Mouse (Mus musculus): ENCODE results near the gene Megf9. TPM values are rescaled to one million over a fixed set of nuclear protein-coding genes. Genes with fewer than 3 reads are reported as not detected.

The Megf9 gene
- polyA plus RNA-seq, 1 experiment from 2014 or later: 28.2 TPM

DNA sequence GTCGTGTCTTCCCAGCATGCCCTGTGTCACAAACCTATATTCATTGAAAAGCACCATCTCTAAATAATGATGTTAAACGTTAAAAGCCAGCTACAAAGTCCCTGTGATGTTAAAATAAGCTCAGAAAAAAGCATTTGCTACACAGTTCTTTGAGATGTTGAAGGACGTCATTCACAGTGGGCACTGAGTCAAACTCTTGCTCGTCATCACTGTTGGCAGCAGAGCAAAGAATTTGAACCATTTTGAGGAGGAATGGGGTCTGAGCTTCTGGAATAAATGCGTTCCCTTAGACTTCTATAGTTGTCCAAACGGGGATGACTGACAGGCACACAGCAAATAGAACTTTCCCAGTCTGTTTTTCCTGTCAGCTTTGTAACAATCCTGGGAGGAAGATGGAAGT lies 5.9 kb upstream of the Megf9 start:
- no peak overlapping the region for H3K4me2 ChIP-seq
- H3K36me3 ChIP-seq (ENCODE audit: poor library complexity, severe bottlenecking): no peaks in the 10 kb centered on the region
- no peak overlapping the region for H3K9ac ChIP-seq
- no peak overlapping the region for H3K27ac ChIP-seq
- 63% methylated on average over 6 of the region's 6 CpGs for WGBS
- H3K4me1 ChIP-seq: peaks cover 12% of the 10 kb centered on the region
- H3K9me3 ChIP-seq (replicated peaks): no peaks in the 10 kb centered on the region
- H3K4me3 ChIP-seq: no peak overlapping the region
- ATAC-seq: no peak
- H3K27me3 ChIP-seq: no peaks in the 10 kb centered on the region; the same call in 1 of the 2 replicates

DNA sequence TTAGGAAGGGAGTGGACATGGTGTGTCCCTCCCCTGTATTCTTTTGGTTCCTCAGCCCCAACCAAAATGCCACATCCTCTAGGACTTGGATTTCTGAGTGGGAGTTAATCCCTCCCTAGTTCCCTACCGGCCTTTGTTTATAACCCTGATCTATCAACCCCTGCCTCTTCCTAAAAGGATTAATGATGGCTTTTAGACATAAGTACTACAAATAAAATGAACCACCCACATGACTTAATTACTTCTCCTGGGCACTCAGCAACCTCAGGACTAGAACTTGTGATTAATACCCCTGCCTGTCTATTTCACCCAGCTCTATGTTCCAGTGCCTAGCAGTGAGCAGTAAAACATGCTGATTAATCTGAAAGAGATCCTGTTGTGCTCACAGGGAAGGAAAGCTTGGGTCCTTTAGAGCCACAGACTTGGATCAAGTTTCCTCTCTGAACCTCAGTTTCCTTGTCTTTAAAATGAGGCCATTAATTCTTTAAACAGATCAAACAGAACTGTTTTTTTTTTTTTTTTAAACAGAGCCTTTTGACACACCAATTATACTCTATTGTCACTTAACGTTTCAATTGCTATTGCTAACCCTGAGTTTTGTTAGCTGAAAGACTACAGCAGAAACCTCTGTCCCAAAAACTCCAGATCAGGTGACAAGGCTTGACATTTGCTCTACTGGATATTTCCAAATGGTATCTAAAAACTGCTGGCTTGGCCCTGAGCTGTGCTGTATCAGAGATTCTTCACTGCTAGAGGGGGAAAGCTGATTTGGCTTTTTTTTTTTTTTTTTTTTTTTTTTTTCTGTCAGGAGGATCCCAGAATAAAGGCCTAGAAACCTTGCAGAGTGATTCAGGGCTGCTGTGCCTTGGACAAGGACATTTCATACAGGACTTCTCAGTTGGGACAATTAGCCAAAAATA lies 2.1 kb upstream of the Megf9 start:
- Histone ChIP-seq H3K36me3 (ENCODE audit: poor library complexity, severe bottlenecking) (no peaks in the 10 kb centered on the region), H3K27me3 (no peaks in the 10 kb centered on the region; the same call in 1 of the 2 replicates), H3K4me2 (no peak overlapping the region), H3K4me3 (no peak overlapping the region), H3K27ac (peak overlapping the region; percentile 33), H3K4me1 (peaks cover 33% of the 10 kb centered on the region), H3K9me3 (replicated peaks) (no peaks in the 10 kb centered on the region), H3K9ac (no peak overlapping the region)
- no peak for ATAC-seq
- 4% methylated on average over 2 of the region's 2 CpGs for WGBS

DNA sequence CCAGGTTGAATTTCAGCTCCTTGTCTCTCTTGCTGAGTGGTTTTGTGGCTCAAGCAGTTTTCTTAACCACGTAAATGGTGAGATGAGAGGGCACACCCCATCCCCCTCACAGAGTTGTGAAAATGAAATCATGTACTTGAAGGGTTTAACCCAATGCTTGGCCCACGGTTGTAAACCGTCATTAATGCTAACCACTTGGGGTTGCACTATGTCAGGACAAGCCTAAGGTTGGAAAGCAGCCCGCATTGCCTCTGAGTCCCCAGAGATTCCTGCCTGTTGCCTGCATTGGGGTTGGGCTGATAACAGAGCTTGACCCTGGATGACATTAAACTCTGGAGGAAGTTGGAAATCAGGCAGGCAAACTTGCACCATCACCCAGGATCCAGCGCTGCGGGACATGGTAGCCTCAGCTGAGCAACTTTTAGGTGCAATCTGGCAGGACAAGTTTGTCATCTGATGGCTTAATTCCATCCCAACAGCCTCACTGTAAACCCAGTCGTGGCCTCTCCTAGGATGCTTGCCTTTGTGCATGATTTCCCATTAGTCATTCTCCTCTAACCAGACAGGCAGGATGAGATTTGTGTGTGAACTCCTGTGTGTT lies 1.0 kb upstream of the Megf9 start:
- H3K9ac ChIP-seq: peak overlapping the region; percentile 98
- H3K4me2 ChIP-seq: peak overlapping the region; percentile 76
- peak; percentile 5 for ATAC-seq
- peaks cover 42% of the 10 kb centered on the region for H3K4me1 ChIP-seq
- no peaks in the 10 kb centered on the region for H3K9me3 ChIP-seq (replicated peaks)
- H3K4me3 ChIP-seq: peak overlapping the region; percentile 91
- H3K27me3 ChIP-seq: no peaks in the 10 kb centered on the region; the same call in 1 of the 2 replicates
- H3K27ac ChIP-seq: peak overlapping the region; percentile 99
- 19% methylated on average over 7 of the region's 7 CpGs for WGBS
- no peaks in the 10 kb centered on the region for H3K36me3 ChIP-seq (ENCODE audit: poor library complexity, severe bottlenecking)

DNA sequence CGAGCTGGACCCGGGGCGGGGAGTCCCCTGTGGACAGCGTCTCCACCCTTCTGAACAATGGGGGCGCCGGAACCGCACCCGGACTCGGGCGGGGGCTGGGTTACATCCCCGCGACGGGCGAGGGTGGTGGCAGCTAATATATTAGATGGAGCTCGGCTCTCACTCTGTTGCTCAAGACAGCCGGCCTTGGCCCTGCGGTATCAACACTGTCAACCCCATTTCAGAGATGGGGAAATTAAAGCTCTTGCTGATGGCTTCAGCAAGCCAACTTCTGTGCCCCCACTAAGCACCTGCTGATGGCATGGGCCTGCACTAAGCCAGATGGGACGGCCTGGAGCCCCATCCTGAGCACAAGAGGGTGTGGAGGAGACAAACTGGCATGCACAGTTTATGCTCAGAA lies 494 bp upstream of the Megf9 start:
- H3K4me3 ChIP-seq: peak overlapping the region; percentile 91
- peak; percentile 46 for ATAC-seq
- H3K36me3 ChIP-seq (ENCODE audit: poor library complexity, severe bottlenecking): no peaks in the 10 kb centered on the region
- 0% methylated on average over 18 of the region's 18 CpGs for WGBS
- peak overlapping the region; percentile 98 for H3K9ac ChIP-seq
- H3K27ac ChIP-seq: peak overlapping the region; percentile 99
- H3K9me3 ChIP-seq (replicated peaks): no peaks in the 10 kb centered on the region
- H3K27me3 ChIP-seq: no peaks in the 10 kb centered on the region; the same call in 1 of the 2 replicates
- peaks cover 46% of the 10 kb centered on the region for H3K4me1 ChIP-seq
- peak overlapping the region; percentile 76 for H3K4me2 ChIP-seq

GRCm38 (mm10) chr4:70534078-70534890 lies 511 bp downstream of the Megf9 start:
- Histone ChIP-seq H3K27me3 (no peaks in the 10 kb centered on the region; the same call in 1 of the 2 replicates), H3K9me3 (replicated peaks) (no peaks in the 10 kb centered on the region), H3K27ac (peak overlapping the region; percentile 99), H3K9ac (peak overlapping the region; percentile 97), H3K4me2 (peak overlapping the region; percentile 82), H3K4me1 (peaks cover 55% of the 10 kb centered on the region), H3K4me3 (peak overlapping the region; percentile 91), H3K36me3 (ENCODE audit: poor library complexity, severe bottlenecking) (no peaks in the 10 kb centered on the region)
- 0% methylated on average over 41 of the region's 66 CpGs for WGBS
- peak; percentile 59; the same call in 1 of the 2 replicates for ATAC-seq

DNA sequence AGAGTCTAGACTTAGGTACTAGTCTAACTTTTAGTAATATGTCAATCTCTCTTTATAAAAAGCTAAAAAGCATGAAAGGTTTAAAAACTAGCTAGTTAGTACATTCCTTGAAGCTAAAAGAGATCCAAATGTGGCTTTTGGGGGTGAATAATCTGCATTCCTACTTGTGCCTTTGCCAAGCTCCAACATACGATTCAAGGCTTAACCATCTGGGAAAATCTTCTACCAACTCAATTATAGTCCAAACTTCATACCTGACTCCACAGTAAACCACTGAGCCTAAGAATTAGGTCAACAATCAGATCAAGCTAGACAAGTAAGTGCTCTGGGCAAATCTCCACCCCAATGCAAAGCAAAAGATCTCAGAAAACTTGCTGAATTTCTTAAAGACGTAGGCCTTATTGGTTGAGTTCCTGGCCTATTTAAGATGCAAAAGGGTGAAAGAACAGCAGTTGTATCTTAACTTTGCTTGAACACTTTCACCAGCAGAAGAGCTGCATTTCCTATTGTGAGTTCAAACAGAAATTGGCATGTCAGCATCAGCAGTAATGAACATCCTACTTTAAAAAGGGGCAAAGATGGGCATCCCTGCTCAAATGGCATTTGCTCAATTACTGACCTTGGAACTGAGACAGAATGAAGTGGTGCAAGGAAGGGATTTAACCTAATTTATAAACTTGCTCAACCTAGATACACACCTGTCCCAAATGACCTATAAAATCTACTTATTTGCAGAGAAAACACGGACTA lies 1.6 kb downstream of the Megf9 start:
- H3K4me1 ChIP-seq: peaks cover 66% of the 10 kb centered on the region

DNA sequence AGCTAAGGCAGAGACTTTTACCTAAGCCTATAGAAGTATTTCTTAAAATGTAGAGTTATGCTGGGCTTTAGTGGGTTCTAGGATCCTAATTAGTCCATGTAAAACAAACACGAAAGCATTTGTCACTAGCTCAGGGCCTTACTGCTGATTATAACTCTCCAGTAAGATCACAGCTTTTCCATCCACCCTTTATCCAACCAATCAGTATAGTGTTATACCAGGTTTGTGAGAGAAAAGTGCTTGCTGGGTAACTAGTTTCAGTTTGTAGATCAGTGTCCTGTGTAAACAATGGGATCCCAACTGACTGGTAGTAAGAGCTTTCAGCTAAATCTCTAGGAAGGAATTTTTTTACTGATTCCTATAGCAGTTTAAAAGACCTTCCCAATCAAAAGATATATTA lies 3.8 kb downstream of the Megf9 start:
- ATAC-seq: no peak
- Histone ChIP-seq H3K9ac (0 out of 2 replicates have a peak overlapping the region, but pooled peaks have one; percentile 30), H3K36me3 (ENCODE audit: poor library complexity, severe bottlenecking) (no peaks in the 10 kb centered on the region), H3K27me3 (no peaks in the 10 kb centered on the region), H3K4me2 (peak overlapping the region; percentile 54), H3K4me3 (peak overlapping the region; percentile 23), H3K27ac (no peak overlapping the region), H3K9me3 (replicated peaks) (no peaks in the 10 kb centered on the region), H3K4me1 (peaks cover 58% of the 10 kb centered on the region)
- WGBS: 83% methylated on average over 1 of the region's 1 CpGs

More for the DNA sequence above, 1.6 kb downstream of the Megf9 start:
- Histone ChIP-seq H3K36me3 (ENCODE audit: poor library complexity, severe bottlenecking) (no peaks in the 10 kb centered on the region), H3K27me3 (no peaks in the 10 kb centered on the region), H3K27ac (no peak overlapping the region), H3K9ac (peak overlapping the region; percentile 97), H3K4me3 (peak overlapping the region; percentile 91), H3K9me3 (replicated peaks) (no peaks in the 10 kb centered on the region), H3K4me2 (peak overlapping the region; percentile 82)
- ATAC-seq: no peak
- 29% methylated on average over 3 of the region's 3 CpGs for WGBS

GRCm38 (mm10) chr4:70528622-70529021 lies 6.2 kb downstream of the Megf9 start:
- WGBS: 84% methylated on average over 3 of the region's 3 CpGs
- no peak overlapping the region for H3K9ac ChIP-seq
- H3K4me2 ChIP-seq: 0 out of 2 replicates have a peak overlapping the region, but pooled peaks have one; percentile 15
- no peaks in the 10 kb centered on the region for H3K36me3 ChIP-seq (ENCODE audit: poor library complexity, severe bottlenecking)
- H3K4me3 ChIP-seq: no peak overlapping the region
- H3K9me3 ChIP-seq (replicated peaks): no peaks in the 10 kb centered on the region
- H3K27me3 ChIP-seq: no peaks in the 10 kb centered on the region
- no peak overlapping the region for H3K27ac ChIP-seq
- peaks cover 49% of the 10 kb centered on the region for H3K4me1 ChIP-seq
- ATAC-seq: no peak

DNA sequence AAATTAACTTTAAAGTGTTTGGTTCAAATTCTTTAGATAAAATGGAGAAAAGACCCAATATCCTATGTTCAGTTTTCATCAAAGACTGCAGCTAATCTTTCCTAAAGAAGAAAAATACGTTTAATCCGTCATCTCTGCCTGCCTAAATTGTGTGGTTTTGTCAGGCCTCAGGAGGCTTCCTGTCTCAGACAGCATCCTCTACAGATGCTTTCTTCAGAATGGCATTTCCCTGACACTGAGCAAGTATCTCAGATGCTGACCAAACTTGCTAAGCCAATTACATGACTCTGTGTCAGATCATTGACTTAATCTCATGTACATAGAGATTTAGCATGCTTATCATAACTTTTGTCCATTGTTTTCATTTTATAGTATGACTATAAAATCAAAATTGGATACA lies 11.4 kb downstream of the Megf9 start:
- Histone ChIP-seq H3K9ac (no peak overlapping the region), H3K36me3 (ENCODE audit: poor library complexity, severe bottlenecking) (no peaks in the 10 kb centered on the region), H3K4me1 (peaks cover 9% of the 10 kb centered on the region), H3K4me3 (no peak overlapping the region), H3K27ac (no peak overlapping the region), H3K9me3 (replicated peaks) (no peaks in the 10 kb centered on the region), H3K27me3 (no peaks in the 10 kb centered on the region), H3K4me2 (no peak overlapping the region)
- 70% methylated on average over 2 of the region's 2 CpGs for WGBS
- ATAC-seq: no peak

DNA sequence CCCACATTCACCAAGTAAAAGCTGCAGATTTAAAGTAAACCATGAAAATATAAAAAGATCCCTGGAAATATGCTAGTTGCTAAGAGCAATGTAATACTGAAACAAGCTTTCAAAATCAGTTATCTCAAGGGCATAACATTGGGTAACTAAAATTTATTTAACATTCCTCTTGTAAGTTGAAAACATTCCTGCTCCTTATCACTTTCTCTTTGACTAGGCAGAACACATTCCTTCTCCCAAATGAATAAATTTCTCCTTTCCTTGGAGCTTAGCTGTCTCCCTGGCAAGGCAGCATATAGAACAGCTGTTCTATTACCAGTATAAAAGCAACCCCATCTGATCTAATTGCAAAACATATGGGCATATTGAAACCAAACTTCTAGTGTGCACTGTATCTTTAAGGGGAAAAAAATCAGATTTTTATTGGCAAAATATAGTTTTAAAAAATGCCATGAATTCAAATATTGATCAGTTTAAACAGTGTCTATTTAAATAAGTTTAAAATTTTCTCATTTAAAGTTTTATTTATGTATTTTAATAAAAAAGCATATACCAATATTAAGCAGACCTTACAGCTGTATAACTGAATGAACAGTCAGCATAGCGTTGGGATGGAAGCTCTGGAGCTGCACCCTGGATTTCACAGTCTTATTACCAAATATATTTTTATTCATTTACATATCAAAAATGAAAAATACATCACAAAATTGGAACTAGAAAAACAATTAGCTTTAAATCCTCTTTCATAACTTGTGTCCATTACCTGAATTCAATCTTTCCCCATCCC lies 13.1 kb downstream of the Megf9 start:
- peak; percentile 89 for ATAC-seq
- no peak overlapping the region for H3K4me3 ChIP-seq
- H3K4me2 ChIP-seq: peak overlapping the region; percentile 12; the same call in 1 of the 2 replicates
- H3K27me3 ChIP-seq: no peaks in the 10 kb centered on the region
- H3K9me3 ChIP-seq (replicated peaks): no peaks in the 10 kb centered on the region
- H3K27ac ChIP-seq: peak overlapping the region; percentile 51; the same call in 1 of the 2 replicates
- peaks cover 13% of the 10 kb centered on the region for H3K4me1 ChIP-seq
- H3K36me3 ChIP-seq (ENCODE audit: poor library complexity, severe bottlenecking): no peaks in the 10 kb centered on the region
- no peak overlapping the region for H3K9ac ChIP-seq
- 81% methylated on average over 1 of the region's 1 CpGs for WGBS

All from forebrain, embryonic 13.5 days (tissue).